Mouse (Mus musculus) ES-E14 (cell line): ENCODE data around the gene Pafah1b2. TPM values are rescaled to one million over a fixed set of nuclear protein-coding genes. Genes with fewer than 3 reads are reported as not detected.

ENCODE experiments used
- DNase-seq: peaks from one replicate; pipeline ENCODE4 v3.0.0-alpha.2; 2013; ENCODE audit warnings: low read depth, low spot score
- H3K27ac ChIP-seq: 2 replicates; pipeline ENCODE4 v1.5.1; 2012; ENCODE audit warnings: low read depth, mild to moderate bottlenecking, low read length, moderate library complexity, mixed read lengths; ENCODE audit not compliant: poor library complexity, insufficient read depth, severe bottlenecking
- H3K36me3 ChIP-seq: 2 replicates; pipeline ENCODE4 v1.6.1; 2012; ENCODE audit warnings: mild to moderate bottlenecking, low read length, moderate library complexity, mixed read lengths; ENCODE audit not compliant: control insufficient read depth, poor library complexity, insufficient read depth, severe bottlenecking
- H3K4me1 ChIP-seq, 2 experiments: fragments of 150-350 bp in 1 of 2; sonication (generic) in 1 of 2; 2 replicates each; pipeline ENCODE4 v1.6.1; 2012; ENCODE audit warnings: low read length in 2 of 2, mild to moderate bottlenecking in 1 of 2, mixed read lengths in 1 of 2; ENCODE audit not compliant: control insufficient read depth in 2 of 2, insufficient read depth in 2 of 2, poor library complexity in 1 of 2
- H3K4me3 ChIP-seq, 2 experiments: fragments of 150-350 bp in 1 of 2; sonication (generic) in 1 of 2; 2 replicates each; pipeline ENCODE4 v1.5.1; 2012; ENCODE audit warnings: low read length in 2 of 2, low read depth in 1 of 2, mild to moderate bottlenecking in 1 of 2, mixed read lengths in 1 of 2; ENCODE audit not compliant: insufficient read depth in 1 of 2, poor library complexity in 1 of 2, severe bottlenecking in 1 of 2
- H3K9ac ChIP-seq: 2 replicates; pipeline ENCODE4 v1.6.1; 2012; ENCODE audit warnings: low read depth, mild to moderate bottlenecking, low read length, mixed read lengths; ENCODE audit not compliant: poor library complexity, insufficient read depth, severe bottlenecking
- H3K9me3 ChIP-seq: fragments of 150-350 bp; sonication (generic); 2 replicates; pipeline ENCODE4 v1.6.1; 2012; ENCODE audit warnings: low read depth, mild to moderate bottlenecking, low read length; ENCODE audit not compliant: control insufficient read depth, insufficient read depth
- CHD2 ChIP-seq: IDR thresholded peaks from 2 replicates; pipeline ENCODE4 v1.6.1; 2014; ENCODE audit warnings: mild to moderate bottlenecking, low read depth, low read length, inconsistent platforms
- HCFC1 ChIP-seq: IDR thresholded peaks from 2 replicates; pipeline ENCODE4 v1.6.1; 2012; ENCODE audit warnings: low read length, inconsistent platforms, borderline replicate concordance; ENCODE audit not compliant: insufficient read depth
- MAFK ChIP-seq: IDR thresholded peaks from 2 replicates; pipeline ENCODE4 v1.6.1; 2014; ENCODE audit warnings: mild to moderate bottlenecking, low read depth, low read length, inconsistent platforms; ENCODE audit not compliant: insufficient read depth
- ZC3H11A ChIP-seq: IDR thresholded peaks from 2 replicates; pipeline ENCODE4 v1.6.1; 2012; ENCODE audit warnings: low read depth, mild to moderate bottlenecking, inconsistent platforms, low read length, borderline replicate concordance
- ZNF384 ChIP-seq: IDR thresholded peaks from 2 replicates; pipeline ENCODE4 v1.6.1; 2012; ENCODE audit warnings: low read depth, low read length, inconsistent platforms
- in situ Hi-C, 2 experiments: fragments of 600-800 bp; cut with MboI; formaldehyde crosslinking; loops; one replicate each; pipeline ENCODE4 v1.15.1; 2025; ENCODE audit warnings: low sequenced_read_pairs in 2 of 2, inconsistent platforms in 1 of 2; ENCODE audit not compliant: unreplicated experiment in 2 of 2
- total RNA-seq: library from RNA; depleted of rRNA; stranded (reverse); fragments of 300-350 nt; gene quantifications from 2 replicates; pipeline ENCODE4 v1.2.3, GENCODE M21; 2012; rRNA removed

Pafah1b2 gene
- total RNA-seq, 1 experiment: 64.9 TPM

GRCm38 (mm10) chr9:45929285-45929684, 83.2 kb downstream of the Pafah1b2 start:
- in situ Hi-C loops: no loop called here
- no peaks in the 10 kb centered on the region for H3K4me1 ChIP-seq
- no peak overlapping the region for H3K27ac ChIP-seq
- H3K4me3 ChIP-seq: no peak overlapping the region
- no peak overlapping the region for H3K9ac ChIP-seq
- H3K9me3 ChIP-seq: no peaks in the 10 kb centered on the region
- H3K36me3 ChIP-seq: peaks cover 22% of the 10 kb centered on the region
- DNase-seq: no peak
- TF ChIP-seq ZC3H11A: no peak
- TF ChIP-seq CHD2: no peak
- TF ChIP-seq ZNF384: no peak
- TF ChIP-seq MAFK: no peak
- no peak for TF ChIP-seq HCFC1

GRCm38 (mm10) chr9:45919895-45920294, 92.6 kb downstream of the Pafah1b2 start:
- H3K36me3 ChIP-seq: peaks cover 6% of the 10 kb centered on the region
- in situ Hi-C loops: no loop called here

DNA sequence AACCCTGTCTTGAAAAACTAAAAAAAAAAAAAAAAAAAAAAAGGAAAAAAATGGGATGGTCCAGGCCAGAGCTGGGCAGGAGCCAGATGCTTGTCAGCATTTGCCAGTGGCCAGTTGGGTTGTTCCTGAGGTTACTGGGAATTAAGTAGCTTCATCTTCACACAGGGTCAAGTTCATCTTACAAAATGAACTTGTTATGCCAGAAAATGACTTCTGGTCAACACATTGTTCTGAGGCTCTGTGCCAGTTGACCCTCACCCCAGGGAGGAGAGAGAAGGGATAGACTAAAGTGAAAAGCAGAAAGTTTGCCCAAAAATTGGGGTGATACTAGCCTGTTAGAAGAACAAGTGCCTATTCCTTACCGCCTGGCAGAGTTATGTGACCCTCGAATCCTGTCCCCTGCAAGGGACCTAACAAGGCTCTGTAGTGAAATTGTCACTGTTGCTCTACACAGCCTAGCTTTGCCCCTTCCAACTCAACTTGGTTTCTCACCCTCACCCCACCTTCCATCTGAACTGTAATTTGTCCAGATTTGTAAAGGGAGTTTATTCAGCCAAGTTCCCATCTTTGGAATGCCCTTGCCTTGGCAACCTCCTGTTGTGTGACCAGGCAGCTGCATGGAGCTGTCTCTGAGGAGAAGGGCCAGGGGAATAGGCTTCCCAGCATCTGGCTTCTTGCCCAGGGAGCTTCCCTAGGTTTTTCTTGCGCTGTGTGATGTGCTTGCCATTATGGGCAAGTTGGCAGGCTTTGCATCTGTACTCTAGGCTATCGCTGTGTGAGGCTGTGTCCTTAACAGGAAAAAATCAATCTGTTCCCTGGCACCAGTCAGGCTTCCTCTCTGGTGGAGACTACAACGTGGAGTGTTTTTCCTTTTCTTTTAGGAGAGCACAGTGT, 95.2 kb downstream of the Pafah1b2 start:
- Histone ChIP-seq H3K4me1 (no peaks in the 10 kb centered on the region), H3K9ac (no peak overlapping the region), H3K4me3 (no peak overlapping the region), H3K9me3 (no peaks in the 10 kb centered on the region), H3K36me3 (peaks cover 9% of the 10 kb centered on the region), H3K27ac (no peak overlapping the region)
- no peak for TF ChIP-seq MAFK
- DNase-seq: no peak
- in situ Hi-C loops: no loop called here

More at GRCm38 (mm10) chr9:45919895-45920294, 92.6 kb downstream of the Pafah1b2 start:
- DNase-seq: no peak
- H3K9ac ChIP-seq: no peak overlapping the region
- no peak overlapping the region for H3K4me3 ChIP-seq
- no peaks in the 10 kb centered on the region for H3K4me1 ChIP-seq
- no peak overlapping the region for H3K27ac ChIP-seq
- no peaks in the 10 kb centered on the region for H3K9me3 ChIP-seq
- no peak for TF ChIP-seq ZNF384
- no peak for TF ChIP-seq CHD2
- TF ChIP-seq HCFC1: no peak
- no peak for TF ChIP-seq MAFK

- no peaks in the 10 kb centered on the region for H3K4me1 ChIP-seq
These were observed 96.8 kb downstream of the Pafah1b2 start for GRCm38 (mm10) chr9:45915659-45916058.

More at GRCm38 (mm10) chr9:45915659-45916058, 96.8 kb downstream of the Pafah1b2 start:
- Histone ChIP-seq H3K27ac (no peak overlapping the region), H3K9me3 (no peaks in the 10 kb centered on the region), H3K9ac (no peak overlapping the region), H3K36me3 (peaks cover 18% of the 10 kb centered on the region), H3K4me3 (no peak overlapping the region)
- in situ Hi-C loops: no loop called here
- DNase-seq: no peak
- no peak for TF ChIP-seq CHD2
- TF ChIP-seq ZNF384: no peak
- no peak for TF ChIP-seq MAFK
- no peak for TF ChIP-seq ZC3H11A

Other genes starting within 250 kb of the Pafah1b2 start
- gene Cep164, start 184.0 kb downstream of the Pafah1b2 start, total RNA-seq: 19.1 and 20.0 TPM in 2 replicates
- 13.7 and 18.3 TPM in 2 replicates for gene Bace1, start 174.1 kb downstream of the Pafah1b2 start, total RNA-seq
- 21.3 and 33.5 TPM in 2 replicates for gene Pcsk7, start 106.2 kb downstream of the Pafah1b2 start, total RNA-seq
- gene Rnf214, start 105.8 kb downstream of the Pafah1b2 start, total RNA-seq: 13.5 and 16.3 TPM in 2 replicates
- 255 and 575 TPM in 2 replicates for gene Tagln, start 76.6 kb downstream of the Pafah1b2 start, total RNA-seq
- 44.7 and 50.3 TPM in 2 replicates for gene Sidt2, start 57.4 kb downstream of the Pafah1b2 start, total RNA-seq
- gene Sik3, start 130 bp upstream of the Pafah1b2 start, total RNA-seq: 18.9 and 25.3 TPM in 2 replicates
- gene Apoa1, start 215.9 kb upstream of the Pafah1b2 start, total RNA-seq: 0.45 and 0.63 TPM in 2 replicates
- gene Apoc3, start 222.9 kb upstream of the Pafah1b2 start, total RNA-seq: not detected in 2 replicates
- not detected in 2 replicates for gene Apoa4, start 228.0 kb upstream of the Pafah1b2 start, total RNA-seq